Mouse (Mus musculus) cerebral cortex, adult 2 months (tissue): ENCODE measurements around the gene 4833439L19Rik.

Source experiments
- WGBS: fragments of 180-500 bp; shearing (Covaris S2); methylation state at CpG from one replicate; pipeline ENCODE4 v1.1.7; 2018; 5-methylcytosine and 5-hydroxymethylcytosine counted together

The 4833439L19Rik gene

GRCm38 (mm10) chr13:54565201-54565581 is at the start of gene 4833439L19Rik:
Gene 4833439L19Rik (minus strand): TSS chr13:54565435.
- WGBS: 0% methylated on average over 27 of the region's 27 CpGs

GRCm38 (mm10) chr13:54613141-54613540 is 47.9 kb upstream of the 4833439L19Rik start:
- WGBS: 74% methylated on average over 8 of the region's 8 CpGs

- under 1% methylated on average over 66 of the region's 66 CpGs for WGBS
These were observed 45.9 kb upstream of the 4833439L19Rik start, which contains the start of gene Cltb for GRCm38 (mm10) chr13:54610972-54611754. Gene Cltb (minus strand): TSS chr13:54611344.

- 8% methylated on average over 13 of the region's 13 CpGs for WGBS
These were observed 45.4 kb upstream of the 4833439L19Rik start for GRCm38 (mm10) chr13:54610613-54610971.

GRCm38 (mm10) chr13:54609301-54609700 is 44.1 kb upstream of the 4833439L19Rik start:
- WGBS: 14% methylated on average over 1 of the region's 1 CpGs

- WGBS: 7% methylated on average over 8 of the region's 8 CpGs
These were observed 43.4 kb upstream of the 4833439L19Rik start for GRCm38 (mm10) chr13:54608666-54609065.

GRCm38 (mm10) chr13:54608002-54608401 is 42.8 kb upstream of the 4833439L19Rik start:
- 49% methylated on average over 3 of the region's 3 CpGs for WGBS

GRCm38 (mm10) chr13:54607204-54607603 is 42.0 kb upstream of the 4833439L19Rik start:
- 71% methylated on average over 5 of the region's 5 CpGs for WGBS

- 53% methylated on average over 5 of the region's 5 CpGs for WGBS
These were observed 40.2 kb upstream of the 4833439L19Rik start for GRCm38 (mm10) chr13:54605426-54605825.

- WGBS: 47% methylated on average over 4 of the region's 4 CpGs
These were observed 39.0 kb upstream of the 4833439L19Rik start for GRCm38 (mm10) chr13:54604221-54604620.

- 52% methylated on average over 3 of the region's 3 CpGs for WGBS
These were observed 37.4 kb upstream of the 4833439L19Rik start for GRCm38 (mm10) chr13:54602639-54603111.

GRCm38 (mm10) chr13:54598622-54599143 is 33.4 kb upstream of the 4833439L19Rik start:
- 89% methylated on average over 12 of the region's 12 CpGs for WGBS

- 56% methylated on average over 5 of the region's 5 CpGs for WGBS
These were observed 31.6 kb upstream of the 4833439L19Rik start for GRCm38 (mm10) chr13:54596870-54597269.

GRCm38 (mm10) chr13:54596107-54596690 is 31.0 kb upstream of the 4833439L19Rik start:
- 67% methylated on average over 8 of the region's 8 CpGs for WGBS

GRCm38 (mm10) chr13:54593617-54594016 is 28.4 kb upstream of the 4833439L19Rik start:
- WGBS: 80% methylated on average over 11 of the region's 11 CpGs

- 67% methylated on average over 8 of the region's 8 CpGs for WGBS
These were observed 26.6 kb upstream of the 4833439L19Rik start for GRCm38 (mm10) chr13:54591776-54592356.

- WGBS: under 1% methylated on average over 51 of the region's 51 CpGs
These were observed 25.0 kb upstream of the 4833439L19Rik start, which contains the start of the genes Nop16 and Higd2a for GRCm38 (mm10) chr13:54589996-54590951. Gene Nop16 (minus strand): TSS chr13:54590090. Gene Higd2a (plus strand): TSS chr13:54590207.

GRCm38 (mm10) chr13:54589414-54589995 is 24.3 kb upstream of the 4833439L19Rik start:
- 1% methylated on average over 24 of the region's 24 CpGs for whole genome bisulfite sequencing

- 81% methylated on average over 11 of the region's 11 CpGs for whole genome bisulfite sequencing
These were observed 20.6 kb upstream of the 4833439L19Rik start for GRCm38 (mm10) chr13:54585831-54586230.

GRCm38 (mm10) chr13:54582860-54583259 is 17.6 kb upstream of the 4833439L19Rik start:
- WGBS: 89% methylated on average over 5 of the region's 5 CpGs

- WGBS: 45% methylated on average over 10 of the region's 10 CpGs
These were observed 16.9 kb upstream of the 4833439L19Rik start for GRCm38 (mm10) chr13:54582126-54582525.
